Mouse (Mus musculus) liver, adult 2 months (tissue): Measurements from ENCODE around the gene Ablim2. TPM values are rescaled to one million over a fixed set of nuclear protein-coding genes. Genes with fewer than 3 reads are reported as not detected.

ENCODE experiments used
- DNase-seq: peaks from one replicate; pipeline ENCODE4 v3.0.0-alpha.2; 2011; ENCODE audit warnings: low read depth, low spot score; ENCODE audit errors: extremely low read depth
- H3K27ac ChIP-seq: fragments of 200-500 bp; replicated peaks from 2 replicates; pipeline ENCODE4 v1.5.1; 2012; ENCODE audit warnings: low read depth, mild to moderate bottlenecking, control low read depth, inconsistent platforms, low read length; ENCODE audit not compliant: insufficient read depth
- H3K27me3 ChIP-seq: fragments of 200-500 bp; 2 replicates; pipeline ENCODE4 v1.6.1; 2012; ENCODE audit warnings: mild to moderate bottlenecking, moderate library complexity, low read length, inconsistent platforms; ENCODE audit not compliant: control insufficient read depth, insufficient read depth
- H3K36me3 ChIP-seq: fragments of 200-500 bp; 2 replicates; pipeline ENCODE4 v1.6.1; 2012; ENCODE audit warnings: low read length, inconsistent platforms; ENCODE audit not compliant: control insufficient read depth, insufficient read depth
- H3K4me1 ChIP-seq: fragments of 200-500 bp; 2 replicates; pipeline ENCODE4 v1.6.1; 2011; ENCODE audit warnings: low read length; ENCODE audit not compliant: control insufficient read depth, insufficient read depth
- H3K4me3 ChIP-seq: fragments of 200-500 bp; 2 replicates; pipeline ENCODE4 v1.5.1; 2011; ENCODE audit warnings: low read depth, mild to moderate bottlenecking, control low read depth, low read length, moderate library complexity; ENCODE audit not compliant: insufficient read depth
- H3K79me2 ChIP-seq: fragments of 200-500 bp; 2 replicates; pipeline ENCODE4 v1.6.1; 2012; ENCODE audit warnings: inconsistent platforms, mild to moderate bottlenecking, low read length, moderate library complexity; ENCODE audit not compliant: control insufficient read depth, insufficient read depth
- H3K9ac ChIP-seq: fragments of 200-500 bp; 2 replicates; pipeline ENCODE4 v1.6.1; 2012; ENCODE audit warnings: low read depth, mild to moderate bottlenecking, control low read depth, inconsistent platforms, low read length
- CTCF ChIP-seq: fragments of 200-500 bp; IDR thresholded peaks from 2 replicates; pipeline ENCODE4 v1.5.1; 2011; ENCODE audit warnings: low read depth, low read length, control low read depth
- POLR2A ChIP-seq: fragments of 200-500 bp; IDR thresholded peaks from 2 replicates; pipeline ENCODE4 v1.6.1; 2011; ENCODE audit warnings: low read length, control low read depth; ENCODE audit not compliant: insufficient read depth; ENCODE audit errors: extremely low read depth
- WGBS: fragments of 180-500 bp; shearing (Covaris S2); methylation state at CpG from one replicate; pipeline ENCODE4 v1.1.7; 2018; 5-methylcytosine and 5-hydroxymethylcytosine counted together
- polyA plus RNA-seq: library from polyadenylated mRNA; depleted of rRNA; stranded (reverse); fragments of >200 nt; gene quantifications from 2 replicates; pipeline ENCODE4 v1.2.3, GENCODE M21; 2012
- total RNA-seq: library from RNA; depleted of rRNA; stranded (reverse); fragments of >200 nt; gene quantifications from 2 replicates; pipeline ENCODE4 v1.2.3, GENCODE M21; 2014

The Ablim2 gene
- total and polyA plus RNA-seq, 2 experiments, result 2.3 to 5.9 TPM

GRCm38 (mm10) chr5:35869973-35870372 lies 112.3 kb downstream of the Ablim2 start:
- no peak overlapping the region for H3K27ac ChIP-seq
- 79% methylated on average over 4 of the region's 4 CpGs for WGBS

GRCm38 (mm10) chr5:35870408-35871012 lies 112.8 kb downstream of the Ablim2 start:
- H3K4me3 ChIP-seq, result no peak overlapping the region
- H3K36me3 ChIP-seq, result no peaks in the 10 kb centered on the region
- no peak overlapping the region for H3K27ac ChIP-seq
- H3K4me1 ChIP-seq, result no peaks in the 10 kb centered on the region
- WGBS, result 57% methylated on average over 8 of the region's 8 CpGs
- H3K79me2 ChIP-seq, result no peaks in the 10 kb centered on the region
- no peaks in the 10 kb centered on the region for H3K27me3 ChIP-seq
- TF ChIP-seq CTCF, result peak; percentile 86
- TF ChIP-seq POLR2A, result no peak
- H3K9ac ChIP-seq, result no peak overlapping the region
- peak; percentile 60 for DNase-seq

More at GRCm38 (mm10) chr5:35869973-35870372, 112.3 kb downstream of the Ablim2 start:
- TF ChIP-seq POLR2A (no peak), CTCF (no peak)
- Histone ChIP-seq H3K9ac (no peak overlapping the region), H3K27me3 (no peaks in the 10 kb centered on the region), H3K4me3 (no peak overlapping the region), H3K79me2 (no peaks in the 10 kb centered on the region), H3K4me1 (no peaks in the 10 kb centered on the region), H3K36me3 (no peaks in the 10 kb centered on the region)
- DNase-seq, result no peak

- no peaks in the 10 kb centered on the region for H3K4me1 ChIP-seq
- 43% methylated on average over 4 of the region's 4 CpGs for WGBS
- no peak overlapping the region for H3K27ac ChIP-seq
- no peaks in the 10 kb centered on the region for H3K36me3 ChIP-seq
- DNase-seq, result no peak
- H3K4me3 ChIP-seq, result no peak overlapping the region
- no peak overlapping the region for H3K9ac ChIP-seq
- TF ChIP-seq CTCF (no peak), POLR2A (no peak)
- no peaks in the 10 kb centered on the region for H3K79me2 ChIP-seq
- no peaks in the 10 kb centered on the region for H3K27me3 ChIP-seq
These were observed 115.7 kb downstream of the Ablim2 start for GRCm38 (mm10) chr5:35873382-35873781.

GRCm38 (mm10) chr5:35876236-35876635 lies 118.6 kb downstream of the Ablim2 start:
- Histone ChIP-seq H3K27ac (no peak overlapping the region), H3K36me3 (no peaks in the 10 kb centered on the region), H3K27me3 (no peaks in the 10 kb centered on the region), H3K4me3 (no peak overlapping the region), H3K9ac (no peak overlapping the region), H3K79me2 (no peaks in the 10 kb centered on the region), H3K4me1 (no peaks in the 10 kb centered on the region)
- no peak for DNase-seq
- whole genome bisulfite sequencing, result 91% methylated on average over 5 of the region's 5 CpGs
- TF ChIP-seq POLR2A (no peak), CTCF (no peak)

- no peak for DNase-seq
- no peaks in the 10 kb centered on the region for H3K27me3 ChIP-seq
- 91% methylated on average over 8 of the region's 8 CpGs for WGBS
- no peaks in the 10 kb centered on the region for H3K4me1 ChIP-seq
- no peak for TF ChIP-seq CTCF
- TF ChIP-seq POLR2A, result no peak
- H3K36me3 ChIP-seq, result no peaks in the 10 kb centered on the region
- no peak overlapping the region for H3K4me3 ChIP-seq
- H3K9ac ChIP-seq, result no peak overlapping the region
- H3K27ac ChIP-seq, result no peak overlapping the region
- H3K79me2 ChIP-seq, result no peaks in the 10 kb centered on the region
These were observed 121.5 kb downstream of the Ablim2 start for GRCm38 (mm10) chr5:35879199-35879598.

- Histone ChIP-seq H3K4me1 (no peaks in the 10 kb centered on the region), H3K27ac (no peak overlapping the region), H3K9ac (no peak overlapping the region), H3K36me3 (no peaks in the 10 kb centered on the region), H3K4me3 (no peak overlapping the region), H3K79me2 (no peaks in the 10 kb centered on the region), H3K27me3 (no peaks in the 10 kb centered on the region)
- 36% methylated on average over 9 of the region's 9 CpGs for WGBS
- TF ChIP-seq CTCF, result no peak
- no peak for TF ChIP-seq POLR2A
- peak; percentile 9 for DNase-seq
These were observed 124.7 kb downstream of the Ablim2 start for GRCm38 (mm10) chr5:35882391-35882790.
